Mouse (Mus musculus): Measurements from ENCODE around the gene Sycn.

- TF ChIP-seq CTCF (IDR thresholded peaks at IDR 0.05) = no peak
- no peak for TF ChIP-seq EP300 (IDR thresholded peaks at IDR 0.05)
Observed at GRCm38 (mm10) chr7:28583570-28584344, 43.1 kb downstream of the Sycn start.

Measured in lung, postnatal 0 days (tissue).